Mouse (Mus musculus): ENCODE data around the gene Vmp1.

GRCm38 (mm10) chr11:86547412-86547811 lies 136.2 kb downstream of the Vmp1 start:
- TF ChIP-seq CTCF (IDR thresholded peaks at IDR 0.05; ENCODE audit: control insufficient read depth, insufficient read depth, insufficient read length) (peak; percentile 1), MYOD1 (IDR thresholded peaks at IDR 0.05; ENCODE audit: control insufficient read depth, insufficient read length, low read depth) (no peak), MAX (IDR thresholded peaks at IDR 0.05) (no peak)

Measured in C2C12 (cell line).